Mouse (Mus musculus) myocyte (in vitro differentiated cells): ENCODE measurements at regions not wholly inside any gene's neighbourhood (a gene's known extent, or its start where the extent isn't known, plus 50 kb on each side); places are given as distances from the start of the nearest gene placed in this dataset.

ENCODE experiments used
- CEBPB ChIP-seq: IDR thresholded peaks from 2 replicates; pipeline ENCODE4 v1.6.1; 2011; ENCODE audit warnings: mild to moderate bottlenecking, moderate library complexity; ENCODE audit not compliant: poor library complexity, insufficient read depth, severe bottlenecking
- MYOD1 ChIP-seq, 3 experiments: IDR thresholded peaks; one replicate each; pipeline ENCODE4 v1.6.1; 2011; ENCODE audit warnings: control low read depth in 2 of 3, low read depth in 2 of 3, mild to moderate bottlenecking in 2 of 3, moderate library complexity in 1 of 3; ENCODE audit not compliant: insufficient read length in 2 of 3, control insufficient read depth in 1 of 3
- MYOG ChIP-seq, 3 experiments: IDR thresholded peaks; one replicate each; pipeline ENCODE4 v1.6.1; 2011; ENCODE audit warnings: control low read depth in 2 of 3, low read depth in 2 of 3, mild to moderate bottlenecking in 2 of 3; ENCODE audit not compliant: insufficient read length in 2 of 3, control insufficient read depth in 1 of 3, insufficient read depth in 1 of 3
- POLR2A ChIP-seq: IDR thresholded peaks from one replicate; pipeline ENCODE4 v1.6.1; 2011; ENCODE audit warnings: low read depth, mild to moderate bottlenecking, control low read depth, moderate library complexity; ENCODE audit not compliant: insufficient read length
- SRF ChIP-seq: IDR thresholded peaks from one replicate; pipeline ENCODE4 v1.6.1; 2011; ENCODE audit warnings: low read depth; ENCODE audit not compliant: control insufficient read depth, insufficient read length
- TCF12 ChIP-seq: IDR thresholded peaks from one replicate; pipeline ENCODE4 v1.6.1; 2011; ENCODE audit warnings: mild to moderate bottlenecking, control low read depth; ENCODE audit not compliant: poor library complexity, insufficient read depth, severe bottlenecking
- USF1 ChIP-seq: IDR thresholded peaks from one replicate; pipeline ENCODE4 v1.6.1; 2011; ENCODE audit warnings: low read depth, mild to moderate bottlenecking, control low read depth, moderate library complexity

DNA sequence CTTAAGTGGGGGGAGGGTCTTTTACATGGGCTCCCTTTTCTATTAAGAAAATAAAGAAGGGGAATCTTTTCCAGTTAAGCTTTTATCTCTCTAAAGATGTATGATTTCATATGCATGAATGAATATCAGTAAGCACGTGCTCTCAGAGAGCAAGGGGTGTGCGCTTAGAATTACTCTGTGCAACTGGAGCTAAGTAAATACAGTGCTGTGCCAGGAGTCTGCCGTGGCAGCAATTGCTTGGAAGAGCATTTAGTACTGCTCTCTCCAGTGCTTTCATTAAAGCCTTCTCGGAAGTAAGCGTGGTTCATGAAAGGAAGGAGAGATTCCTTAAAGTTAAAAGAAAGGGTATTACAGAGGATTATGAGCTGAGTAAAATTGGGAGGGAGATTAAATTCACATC, 54.5 kb upstream of the Creb5 start:
- TF ChIP-seq POLR2A (no peak), USF1 (no peak), MYOG (IDR thresholded peaks at IDR 0.05; ENCODE audit: control insufficient read depth in 1 of 3, insufficient read depth in 1 of 3, insufficient read length in 2 of 3, low read depth in 2 of 3) (no peak), TCF12 (no peak), SRF (no peak), CEBPB (no peak), MYOD1 (IDR thresholded peaks at IDR 0.05; ENCODE audit: control insufficient read depth in 1 of 3, insufficient read length in 2 of 3, low read depth in 2 of 3) (no peak)
